Mouse (Mus musculus) intestine, postnatal 0 days (tissue): ENCODE measurements around the gene A3galt2. TPM values are rescaled to one million over a fixed set of nuclear protein-coding genes. Genes with fewer than 3 reads are reported as not detected.

Experiments
- ATAC-seq: fragments of 200-750 bp; cut with Nextera tagmentation; 2 replicates; pipeline ENCODE4 v1.8.0; 2017; ENCODE audit warnings: mild to moderate bottlenecking, moderate TSS enrichment, moderate library complexity
- H3K27ac ChIP-seq: fragments of 300-500 bp; sonication (generic); 2 replicates; pipeline ENCODE4 v1.5.1; 2014; ENCODE audit warnings: mild to moderate bottlenecking, low read depth, low read length, moderate library complexity
- H3K27me3 ChIP-seq: fragments of 300-500 bp; sonication (generic); replicated peaks from 2 replicates; pipeline ENCODE4 v1.6.1; 2014; ENCODE audit warnings: low read length, mixed read lengths; ENCODE audit not compliant: control insufficient read depth, insufficient read depth
- H3K36me3 ChIP-seq: fragments of 300-500 bp; sonication (generic); 2 replicates; pipeline ENCODE4 v1.6.1; 2014; ENCODE audit warnings: mild to moderate bottlenecking, moderate library complexity; ENCODE audit not compliant: control insufficient read depth, insufficient read depth
- H3K4me1 ChIP-seq: fragments of 300-500 bp; sonication (generic); replicated peaks from 2 replicates; pipeline ENCODE4 v1.6.1; 2014; ENCODE audit warnings: antibody characterized with exemption, low read length, mixed read lengths; ENCODE audit not compliant: control insufficient read depth, insufficient read depth
- H3K4me2 ChIP-seq: fragments of 300-500 bp; sonication (generic); replicated peaks from 2 replicates; pipeline ENCODE4 v1.6.1; 2014; ENCODE audit warnings: low read depth, mild to moderate bottlenecking, moderate library complexity
- H3K4me3 ChIP-seq: fragments of 300-500 bp; sonication (generic); 2 replicates; pipeline ENCODE4 v1.5.1; 2014; ENCODE audit warnings: low read depth, low read length
- H3K9ac ChIP-seq: fragments of 300-500 bp; sonication (generic); 2 replicates; pipeline ENCODE4 v1.6.1; 2014; ENCODE audit warnings: mild to moderate bottlenecking, low read depth, low read length
- H3K9me3 ChIP-seq: fragments of 300-500 bp; sonication (generic); 2 replicates; pipeline ENCODE4 v1.6.1; 2016; ENCODE audit warnings: mixed run types; ENCODE audit not compliant: control insufficient read depth
- CTCF ChIP-seq: sonication (generic); IDR thresholded peaks from 2 replicates; pipeline ENCODE4 v1.5.1; 2016; ENCODE audit warnings: low read depth, mild to moderate bottlenecking, control low read depth, antibody characterized with exemption, moderate library complexity
- WGBS: fragments of 180-500 bp; shearing (Covaris S2); extraction: QIAGEN DNeasy Blood & Tissue Kit; methylation state at CpG from one replicate; pipeline ENCODE4 v1.1.7; 2014; 5-methylcytosine and 5-hydroxymethylcytosine counted together
- polyA plus RNA-seq: library from polyadenylated mRNA; unstranded; fragments of >200 nt; fragmentation: Nextera tagmentation; extraction: Ambion mirVana; gene quantifications from 2 replicates; pipeline ENCODE4 v1.2.1, GENCODE M21; 2015

Gene A3galt2
- not detected in 2 replicates for polyA plus RNA-seq

- no peak within 1 kb of the TSS for H3K27ac ChIP-seq
- H3K4me3 ChIP-seq = no peak within 1 kb of the TSS
- ATAC-seq = no peak
- WGBS = 65% methylated on average over 3 of the region's 3 CpGs
- no peaks in the 10 kb centered on the region for H3K4me1 ChIP-seq
- TF ChIP-seq CTCF = no peak
- H3K36me3 ChIP-seq = peaks cover 40% of the 10 kb centered on the region
- H3K4me2 ChIP-seq = no peak within 1 kb of the TSS
- H3K9me3 ChIP-seq = no peaks in the 10 kb centered on the region
- no peaks in the 10 kb centered on the region for H3K27me3 ChIP-seq
- no peak within 1 kb of the TSS for H3K9ac ChIP-seq
Observed at GRCm38 (mm10) chr4:128755064-128755463, at the start of gene A3galt2. Gene A3galt2, plus strand, starts transcription at chr4:128755364.

GRCm38 (mm10) chr4:128706626-128707025 lies 48.5 kb upstream of the A3galt2 start:
- Histone ChIP-seq H3K27ac (no peak overlapping the region), H3K9me3 (no peaks in the 10 kb centered on the region), H3K4me3 (no peak overlapping the region), H3K27me3 (0 out of 2 replicates have a peak, but pooled peaks cover 5% of the 10 kb centered on the region), H3K4me2 (no peak overlapping the region), H3K9ac (no peak overlapping the region), H3K4me1 (no peaks in the 10 kb centered on the region), H3K36me3 (no peaks in the 10 kb centered on the region; the same call in 1 of the 2 replicates)
- peak; percentile 75 for TF ChIP-seq CTCF
- 12% methylated on average over 9 of the region's 9 CpGs for WGBS
- ATAC-seq = no peak

GRCm38 (mm10) chr4:128707384-128707783 lies 47.8 kb upstream of the A3galt2 start:
- ATAC-seq = no peak
- Histone ChIP-seq H3K9me3 (no peaks in the 10 kb centered on the region), H3K27ac (no peak overlapping the region), H3K9ac (no peak overlapping the region), H3K4me2 (no peak overlapping the region), H3K4me3 (no peak overlapping the region), H3K36me3 (no peaks in the 10 kb centered on the region; the same call in 1 of the 2 replicates), H3K4me1 (no peaks in the 10 kb centered on the region), H3K27me3 (0 out of 2 replicates have a peak, but pooled peaks cover 5% of the 10 kb centered on the region)
- peak; percentile 46 for TF ChIP-seq CTCF
- WGBS = 66% methylated on average over 4 of the region's 4 CpGs

GRCm38 (mm10) chr4:128709061-128709780 lies 45.9 kb upstream of the A3galt2 start:
- WGBS = 77% methylated on average over 15 of the region's 15 CpGs
- Histone ChIP-seq H3K36me3 (no peaks in the 10 kb centered on the region; the same call in 1 of the 2 replicates), H3K4me2 (no peak overlapping the region), H3K27me3 (0 out of 2 replicates have a peak, but pooled peaks cover 5% of the 10 kb centered on the region), H3K9ac (no peak overlapping the region), H3K4me1 (no peaks in the 10 kb centered on the region), H3K9me3 (no peaks in the 10 kb centered on the region), H3K4me3 (no peak overlapping the region), H3K27ac (no peak overlapping the region)
- TF ChIP-seq CTCF = no peak
- no peak for ATAC-seq

GRCm38 (mm10) chr4:128709781-128710166 lies 45.4 kb upstream of the A3galt2 start:
- ATAC-seq = no peak

GRCm38 (mm10) chr4:128710286-128710685 lies 44.9 kb upstream of the A3galt2 start:
- Histone ChIP-seq H3K9ac (no peak overlapping the region), H3K9me3 (no peaks in the 10 kb centered on the region), H3K27ac (no peak overlapping the region), H3K36me3 (no peaks in the 10 kb centered on the region; the same call in 1 of the 2 replicates), H3K27me3 (0 out of 2 replicates have a peak, but pooled peaks cover 5% of the 10 kb centered on the region), H3K4me3 (no peak overlapping the region), H3K4me1 (no peaks in the 10 kb centered on the region), H3K4me2 (no peak overlapping the region)
- WGBS = 83% methylated on average over 6 of the region's 6 CpGs
- no peak for TF ChIP-seq CTCF
- ATAC-seq = no peak

More at GRCm38 (mm10) chr4:128709781-128710166, 45.4 kb upstream of the A3galt2 start:
- Histone ChIP-seq H3K9me3 (no peaks in the 10 kb centered on the region), H3K27me3 (0 out of 2 replicates have a peak, but pooled peaks cover 5% of the 10 kb centered on the region), H3K36me3 (no peaks in the 10 kb centered on the region; the same call in 1 of the 2 replicates), H3K4me2 (no peak overlapping the region), H3K4me1 (no peaks in the 10 kb centered on the region), H3K9ac (no peak overlapping the region), H3K27ac (no peak overlapping the region), H3K4me3 (no peak overlapping the region)
- WGBS = 91% methylated on average over 12 of the region's 12 CpGs
- TF ChIP-seq CTCF = no peak
